Mouse (Mus musculus) lung, adult 2 months (tissue): ENCODE measurements around the gene Olfr1338. TPM values are rescaled to one million over a fixed set of nuclear protein-coding genes. Genes with fewer than 3 reads are reported as not detected.

Experiments
- DNase-seq: peaks from one replicate; pipeline ENCODE4 v3.0.0; 2022
- H3K4me1 ChIP-seq: fragments of 200-500 bp; 2 replicates; pipeline ENCODE4 v1.6.1; 2011; ENCODE audit warnings: low read length; ENCODE audit not compliant: control insufficient read depth, insufficient read depth
- H3K4me3 ChIP-seq: fragments of 200-500 bp; replicated peaks from 2 replicates; pipeline ENCODE3; 2011; ENCODE audit warnings: low read depth, mild to moderate bottlenecking, control low read depth, low read length; ENCODE audit errors: extremely low read depth
- CTCF ChIP-seq: fragments of 200-500 bp; IDR thresholded peaks from 2 replicates; pipeline ENCODE4 v1.5.1; 2011; ENCODE audit warnings: mild to moderate bottlenecking, low read length, control low read depth; ENCODE audit not compliant: insufficient read depth
- POLR2A ChIP-seq: fragments of 200-500 bp; IDR thresholded peaks from 2 replicates; pipeline ENCODE4 v1.6.1; 2011; ENCODE audit warnings: low read depth, mild to moderate bottlenecking, control low read depth, low read length, borderline replicate concordance; ENCODE audit errors: extremely low read depth
- WGBS: fragments of 180-500 bp; shearing (Covaris S2); methylation state at CpG from one replicate; pipeline ENCODE4 v1.1.7; 2018; 5-methylcytosine and 5-hydroxymethylcytosine counted together
- polyA plus RNA-seq: library from polyadenylated mRNA; depleted of rRNA; stranded (reverse); fragments of >200 nt; gene quantifications from 2 replicates; pipeline ENCODE4 v1.2.3, GENCODE M21; 2012; rRNA removed

Gene Olfr1338
- polyA plus RNA-seq, 1 experiment, result not detected

DNA sequence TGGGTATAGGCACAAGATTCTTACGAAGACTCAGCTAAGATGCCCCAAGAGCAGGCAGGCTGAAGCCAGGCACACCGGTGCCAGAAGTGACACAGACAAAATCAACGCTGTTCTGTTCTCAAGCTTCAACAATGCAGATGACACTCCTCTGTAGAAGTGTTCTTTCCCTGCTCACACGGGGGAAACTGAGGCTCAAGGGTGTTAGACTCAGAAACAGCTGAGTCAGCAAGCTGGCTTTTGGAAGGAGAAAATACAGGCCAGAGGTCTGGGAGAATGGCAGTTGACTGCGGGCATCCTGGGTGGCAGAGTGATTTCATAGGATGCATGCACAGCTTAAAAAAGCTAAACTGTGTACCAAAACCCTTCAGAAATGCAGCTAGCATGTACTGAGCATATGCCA lies 50.5 kb downstream of the Olfr1338 start:
- DNase-seq, result no peak
- TF ChIP-seq CTCF (no peak), POLR2A (no peak)
- WGBS, result 76% methylated on average over 5 of the region's 5 CpGs
- H3K4me1 ChIP-seq, result no peaks in the 10 kb centered on the region
- H3K4me3 ChIP-seq, result no peak overlapping the region

DNA sequence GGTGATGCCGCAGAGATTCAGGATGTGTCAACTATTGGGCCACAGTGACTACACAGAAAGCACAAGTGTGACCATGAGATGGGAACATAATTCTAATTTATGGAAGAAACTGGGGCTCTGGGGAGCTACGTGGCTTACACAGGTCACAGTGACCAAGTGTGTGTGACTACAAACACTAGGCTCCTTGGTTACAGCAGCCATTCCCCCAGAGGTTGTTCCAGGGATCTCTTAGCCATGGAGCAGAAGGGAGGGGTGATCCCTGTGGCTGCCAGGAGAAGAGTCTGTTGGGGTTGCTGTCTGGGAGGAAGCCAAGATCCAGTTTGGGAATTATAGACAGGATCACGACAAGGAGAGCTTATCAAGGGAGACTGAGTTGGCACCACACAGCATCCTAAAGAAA lies 55.3 kb downstream of the Olfr1338 start, which contains the start of gene Olfr1341:
Olfr1341 (plus strand) TSS at position 301 of the 400 bp plus-strand sequence.
- 71% methylated on average over 3 of the region's 3 CpGs for WGBS
- H3K4me1 ChIP-seq, result no peaks in the 10 kb centered on the region
- H3K4me3 ChIP-seq, result no peak within 1 kb of the TSS
- no peak for DNase-seq
- TF ChIP-seq POLR2A (no peak), CTCF (no peak)

Other genes starting within 250 kb of the Olfr1338 start
- gene 2610528J11Rik, start 231.7 kb downstream of the Olfr1338 start, polyA plus RNA-seq, result 17.0 and 17.7 TPM in 2 replicates
- 32.4 and 47.5 TPM in 2 replicates for gene Tmem125, start 214.7 kb downstream of the Olfr1338 start, polyA plus RNA-seq
- gene Cfap57, start 138.0 kb downstream of the Olfr1338 start, polyA plus RNA-seq, result 1.3 and 2.5 TPM in 2 replicates
- 19.7 and 21.6 TPM in 2 replicates for gene Ebna1bp2, start 137.9 kb downstream of the Olfr1338 start, polyA plus RNA-seq
- not detected in 2 replicates for gene Olfr62, start 99.8 kb downstream of the Olfr1338 start, polyA plus RNA-seq
- 7.2 and 12.8 TPM in 2 replicates for gene Olfr1342, start 66.0 kb downstream of the Olfr1338 start, polyA plus RNA-seq
- gene Olfr1341, start 55.2 kb downstream of the Olfr1338 start, polyA plus RNA-seq, result not detected in 2 replicates
- gene Olfr1340, start 38.6 kb downstream of the Olfr1338 start, polyA plus RNA-seq, result not detected in 2 replicates
- not detected in 2 replicates for gene Olfr1339, start 26.6 kb downstream of the Olfr1338 start, polyA plus RNA-seq
- not detected in 2 replicates for gene Olfr1337, start 23.8 kb upstream of the Olfr1338 start, polyA plus RNA-seq
- gene Olfr1335, start 51.2 kb upstream of the Olfr1338 start, polyA plus RNA-seq, result not detected in 2 replicates
- gene Olfr1333, start 77.5 kb upstream of the Olfr1338 start, polyA plus RNA-seq, result not detected in 2 replicates
- gene Olfr1331, start 105.9 kb upstream of the Olfr1338 start, polyA plus RNA-seq, result not detected in 2 replicates
- not detected in 2 replicates for gene Olfr1330, start 129.9 kb upstream of the Olfr1338 start, polyA plus RNA-seq
- gene Olfr1329, start 158.7 kb upstream of the Olfr1338 start, polyA plus RNA-seq, result not detected in 2 replicates
- gene Olfr1328, start 179.9 kb upstream of the Olfr1338 start, polyA plus RNA-seq, result not detected in 2 replicates
- gene Lao1, start 202.8 kb upstream of the Olfr1338 start, polyA plus RNA-seq, result not detected in 2 replicates